Mouse (Mus musculus) frontal cortex, postnatal 10 days (tissue): ENCODE measurements at regions not wholly inside any gene's neighbourhood (a gene's known extent, or its start where the extent isn't known, plus 50 kb on each side); places are given as distances from the start of the nearest gene placed in this dataset.

Experiments
- DNase-seq, 2 experiments: peaks; one replicate each; pipeline ENCODE4 v3.0.0; 2022; ENCODE audit warnings: low spot score in 2 of 2, mixed read lengths in 1 of 2

DNA sequence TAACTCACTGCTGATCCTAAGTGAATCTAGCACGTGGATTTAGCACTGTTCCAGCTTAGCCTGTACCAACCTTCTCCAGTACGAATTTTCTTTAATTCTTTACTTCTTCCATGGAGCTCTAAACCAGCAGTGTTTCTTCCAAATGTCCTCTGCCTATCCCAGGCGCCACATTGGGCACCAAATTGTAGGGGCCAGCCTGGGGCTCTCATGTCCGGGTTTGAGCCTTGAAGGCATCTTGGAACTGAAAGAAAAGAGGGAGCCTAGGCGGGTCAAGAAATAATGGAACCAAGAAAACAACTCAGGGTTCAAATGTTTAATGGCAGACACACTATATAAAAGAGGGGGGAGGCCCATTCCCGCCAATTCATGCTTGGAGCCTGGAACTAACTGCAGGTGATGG is 69.9 kb downstream of the Btbd35f17 start:
- peak in 1 of 2 experiments; percentile 0 for DNase-seq
